Mouse (Mus musculus) liver, adult 2 months (tissue): ENCODE measurements around the gene 4930579F01Rik.

Experiments
- CTCF ChIP-seq: fragments of 200-500 bp; IDR thresholded peaks from 2 replicates; pipeline ENCODE4 v1.5.1; 2011; ENCODE audit warnings: low read depth, low read length, control low read depth
- POLR2A ChIP-seq: fragments of 200-500 bp; IDR thresholded peaks from 2 replicates; pipeline ENCODE4 v1.6.1; 2011; ENCODE audit warnings: low read length, control low read depth; ENCODE audit not compliant: insufficient read depth; ENCODE audit errors: extremely low read depth

GRCm38 (mm10) chr3:138119444-138120105 lies 74.0 kb downstream of the 4930579F01Rik start:
- no peak for TF ChIP-seq POLR2A
- TF ChIP-seq CTCF: no peak
